Mouse (Mus musculus): ENCODE data around the gene Gm20736.
"Not testable (repeated sequence)": the region's sequence is repeated elsewhere in the genome, so short reads cannot be mapped to it uniquely, and the experiment has no call there.

The Gm20736 gene

GRCm38 (mm10) chrY:65377390-65377789 is at the start of gene Gm20736:
Gene Gm20736 (plus strand): TSS chrY:65377690.
- not testable (repeated sequence) for DNase-seq (ENCODE audit: extremely low spot score, low read depth, low spot score)

Measured in hindlimb bud, embryonic 11.5 days (tissue).